20 mouse cellular contexts compared by ENCODE assay signal in the genomic region with DNA sequence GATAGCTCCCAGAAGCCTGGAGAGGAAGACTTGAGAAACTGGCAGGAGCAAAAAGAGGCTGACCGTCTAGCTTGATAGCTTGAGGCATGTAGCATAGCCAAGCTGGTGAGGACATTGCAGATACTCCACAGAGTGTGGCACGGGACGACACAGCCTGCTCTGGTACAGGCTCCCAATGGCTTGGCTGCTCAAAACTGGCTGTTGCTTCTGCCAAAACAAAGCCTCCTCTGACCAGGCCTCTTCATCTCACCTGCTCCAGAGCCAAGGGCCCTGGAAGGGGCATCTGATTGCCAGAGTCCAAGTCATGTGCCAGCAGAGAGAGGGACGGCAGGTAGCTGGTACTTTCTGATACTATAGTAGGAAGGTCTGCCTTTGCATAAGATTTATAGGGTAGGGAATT. TPM values are rescaled to one million over a fixed set of nuclear protein-coding genes. Genes with fewer than 3 reads are reported as not detected.
DNase-seq lines count a peak whose midpoint lies in the region; ATAC-seq lines count a peak whose summit lies in the region.
"Had no signal": no experiment of that assay in that cellular context is flagged by ENCODE, and none has a peak within 500 bp of the region (broad histone marks: within the 10 kb centered on the region; RNA-seq: fewer than 3 reads in every experiment).

No protein-coding gene starts in this region.

- intact Hi-C loops in heart, postnatal 14 days (cut with DNase I): loop anchor here (10.0 kb wide), 1 partner anchor 268 kb away; the partner anchor contains the start of gene Man2a1

- no peak overlapping the region for H3K4me2 ChIP-seq in heart, embryonic 11.5 days
- H3K4me2 ChIP-seq: forebrain, embryonic 13.5 days; heart, embryonic 12.5 days; hindbrain, embryonic 15.5 days; kidney, embryonic 15.5 days had no signal

- H3K36me3 ChIP-seq in heart, embryonic 11.5 days (ENCODE audit: control insufficient read depth, insufficient read depth, low read length): no peaks in the 10 kb centered on the region
- H3K36me3 ChIP-seq: embryonic facial prominence, embryonic 10.5 days; heart, embryonic 12.5 days; hindbrain, embryonic 15.5 days; kidney, embryonic 15.5 days had no signal

- 69% methylated on average over 4 of the region's 4 CpGs for WGBS in heart, embryonic 11.5 days (ENCODE audit: insufficient replicate concordance)

- no peak for ATAC-seq in heart, embryonic 11.5 days (replicated peaks; ENCODE audit: insufficient number of reproducible peaks, low FRiP score, low TSS enrichment)
- ATAC-seq: activated CD4-positive, CD25-positive, alpha-beta regulatory T cell, adult 4 months; forebrain, embryonic 13.5 days; forebrain, postnatal 0 days; intestine, embryonic 16.5 days; Patski had no signal

- H3K4me1 ChIP-seq in heart, embryonic 11.5 days (ENCODE audit: control insufficient read depth, insufficient read depth, low read length): no peaks in the 10 kb centered on the region

- H3K4me3 ChIP-seq in heart, embryonic 11.5 days (ENCODE audit: low read depth, low read length): no peak overlapping the region
- H3K4me3 ChIP-seq: embryonic facial prominence, embryonic 10.5 days; forebrain, embryonic 13.5 days; heart, embryonic 12.5 days; hindbrain, embryonic 15.5 days; kidney, embryonic 15.5 days had no signal

- no peaks in the 10 kb centered on the region for H3K27me3 ChIP-seq in heart, embryonic 11.5 days (ENCODE audit: control insufficient read depth, insufficient read depth, low read length)
- H3K27me3 ChIP-seq: CH12.LX; forebrain, embryonic 13.5 days; heart, embryonic 12.5 days; hindbrain, embryonic 15.5 days; kidney, embryonic 15.5 days; Patski had no signal

- peak; percentile 37 to 55 for DNase-seq in cerebellum, adult 18-20 months
- no peak for DNase-seq in cerebellum, adult 8-10 months
- DNase-seq in heart, postnatal 14 days: peak; percentile 3 to 18
- peak; percentile 54 for DNase-seq in cerebellum, adult 9-11 months
- DNase-seq in cerebellum, postnatal 14 days: peak; percentile 68 to 76
- no peak for DNase-seq in testis, postnatal 14 days (ENCODE audit: low spot score)
- DNase-seq: adrenal gland, postnatal 14 days; forebrain, postnatal 0 days; gastrocnemius, postnatal 36 days; kidney, adult 2 months had no signal

- H3K27ac ChIP-seq in heart, embryonic 11.5 days (ENCODE audit: low read depth, low read length): no peak overlapping the region
- H3K27ac ChIP-seq: embryonic facial prominence, embryonic 10.5 days; forebrain, embryonic 13.5 days; hindbrain, embryonic 15.5 days; kidney, embryonic 15.5 days had no signal

- H3K9ac ChIP-seq in heart, embryonic 11.5 days (ENCODE audit: low read depth, low read length): no peak overlapping the region
- H3K9ac ChIP-seq: forebrain, embryonic 13.5 days; forebrain, postnatal 0 days; heart, embryonic 12.5 days; hindbrain, embryonic 15.5 days; kidney, embryonic 15.5 days had no signal

- no peaks in the 10 kb centered on the region for H3K9me3 ChIP-seq in heart, embryonic 11.5 days (replicated peaks; ENCODE audit: control insufficient read depth, low read length)
- H3K9me3 ChIP-seq: embryonic facial prominence, embryonic 10.5 days; forebrain, embryonic 13.5 days; heart, embryonic 12.5 days; hindbrain, embryonic 15.5 days; kidney, embryonic 15.5 days had no signal

RNA-seq across cellular contexts. Expression of gene Pja2, which starts 5.5 kb away (rescaled TPM):
- total RNA-seq in heart, postnatal 14 days (2021): 100 to 1,000 TPM; 110 to 118 TPM
- polyA plus RNA-seq in heart, embryonic 11.5 days (2014; fragmentation: Nextera tagmentation; extraction: Ambion mirVana): 69.2 and 92.2 TPM in 2 replicates

Comparison
In these comparisons a context has a peak if more than half of its experiments do, and no peak if none do; other contexts are left out.
1. DNase-seq: peak in cerebellum, adult 18-20 months (2 of 2), heart, postnatal 14 days (2 of 2), cerebellum, adult 9-11 months (single experiment) and cerebellum, postnatal 14 days (2 of 2); none in cerebellum, adult 8-10 months (single experiment) and testis, postnatal 14 days (single experiment).